In the genomic region with DNA sequence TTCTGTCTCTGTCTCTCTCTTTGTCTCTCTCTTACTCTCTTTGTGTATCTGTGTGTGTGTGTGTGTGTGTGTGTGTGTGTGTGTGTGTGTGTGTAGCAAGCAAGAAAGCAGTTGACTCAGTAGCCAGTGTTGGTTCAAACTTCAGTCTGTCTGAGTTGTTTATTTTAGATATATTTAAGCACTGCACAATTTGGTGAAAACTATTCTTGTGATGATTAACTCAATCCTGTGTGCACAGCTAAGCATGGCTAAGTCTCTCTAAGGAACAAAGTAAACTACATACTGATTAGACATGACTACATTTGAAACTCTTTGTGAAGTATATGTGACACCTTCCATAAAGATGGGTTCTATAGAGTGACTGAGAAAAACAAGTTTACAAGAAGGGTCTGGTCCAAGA, we compare ENCODE assay signal across 23 mouse cellular contexts.
"Had no signal": no experiment of that assay in that cellular context is flagged by ENCODE, and none has a peak within 500 bp of the region (broad histone marks: within the 10 kb centered on the region; RNA-seq: fewer than 3 reads in every experiment).

No protein-coding gene starts in this region.

- H3K4me1 ChIP-seq: hindbrain, embryonic 13.5 days; hindbrain, embryonic 15.5 days; limb, embryonic 10.5 days; liver, embryonic 13.5 days had no signal

- H3K4me3 ChIP-seq: heart, embryonic 10.5 days; heart, embryonic 12.5 days; hindbrain, embryonic 13.5 days; hindbrain, embryonic 15.5 days; limb, embryonic 10.5 days; limb, embryonic 12.5 days; liver, embryonic 13.5 days had no signal

- H3K27ac ChIP-seq: heart, embryonic 10.5 days; hindbrain, embryonic 13.5 days; hindbrain, embryonic 15.5 days; hindbrain, postnatal 0 days; kidney, postnatal 0 days; limb, embryonic 10.5 days; limb, embryonic 12.5 days; liver, embryonic 13.5 days had no signal

- H3K27me3 ChIP-seq: hindbrain, embryonic 13.5 days; hindbrain, embryonic 15.5 days; limb, embryonic 12.5 days; liver, embryonic 13.5 days had no signal

- DNase-seq: forebrain, postnatal 0 days; gastrocnemius, postnatal 25 days; heart, adult 18-20 months; heart, postnatal 10 days; heart, postnatal 36 days; kidney, adult 11 months; kidney, adult 2 months; kidney, postnatal 14 days; kidney, postnatal 36 days; layer of hippocampus, adult 9-11 months; layer of hippocampus, postnatal 36 days; liver; liver, embryonic 13.5 days had no signal

- H3K9ac ChIP-seq: forebrain, postnatal 0 days; heart, embryonic 12.5 days; hindbrain, embryonic 13.5 days; hindbrain, embryonic 15.5 days; limb, embryonic 12.5 days; liver, embryonic 13.5 days had no signal

- H3K36me3 ChIP-seq: heart, embryonic 10.5 days; heart, embryonic 12.5 days; hindbrain, embryonic 13.5 days; hindbrain, embryonic 15.5 days; limb, embryonic 10.5 days; limb, embryonic 12.5 days; liver, embryonic 13.5 days had no signal

- H3K9me3 ChIP-seq: heart, embryonic 10.5 days; heart, embryonic 12.5 days; hindbrain, embryonic 13.5 days; hindbrain, embryonic 15.5 days; limb, embryonic 10.5 days; limb, embryonic 12.5 days; liver, embryonic 13.5 days had no signal

- ATAC-seq: forebrain, postnatal 0 days; hindbrain, postnatal 0 days; intestine, embryonic 16.5 days had no signal

- H3K4me2 ChIP-seq: heart, embryonic 12.5 days; hindbrain, embryonic 13.5 days; hindbrain, embryonic 15.5 days; limb, embryonic 12.5 days; liver, embryonic 11.5 days; liver, embryonic 13.5 days had no signal
